Mouse (Mus musculus) lung, postnatal 0 days (tissue): ENCODE results near the gene Meis2.

Experiments used
- CTCF ChIP-seq: IDR thresholded peaks from 2 replicates; pipeline ENCODE4 v1.5.1; 2016; ENCODE audit warnings: antibody characterized with exemption, mild to moderate bottlenecking
- EP300 ChIP-seq: IDR thresholded peaks from 2 replicates; pipeline ENCODE4 v1.6.1; 2016; ENCODE audit warnings: antibody characterized with exemption, mild to moderate bottlenecking, control low read depth

DNA sequence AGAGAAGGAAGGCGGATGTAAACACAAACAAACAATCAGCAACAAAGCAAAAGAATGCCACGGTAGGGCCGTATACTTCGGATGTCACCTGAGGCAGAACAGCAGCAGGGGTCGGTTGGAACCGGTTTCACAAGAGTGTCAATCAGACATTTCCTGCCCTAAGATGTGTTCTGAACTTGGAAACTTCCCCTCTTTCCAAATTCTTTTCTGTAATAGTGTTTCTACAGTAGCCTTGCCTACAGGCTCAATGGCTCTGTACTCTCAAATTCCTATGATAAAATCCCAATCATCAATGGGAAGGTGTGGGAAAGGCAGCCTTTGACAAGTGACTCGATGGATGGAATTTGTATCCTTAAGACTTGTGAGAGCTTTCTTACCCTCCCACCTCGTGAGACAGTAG is 96.4 kb downstream of the Meis2 start:
- TF ChIP-seq CTCF = no peak
- no peak for TF ChIP-seq EP300
